Mouse (Mus musculus) 3T3-L1 (cell line): Measurements from ENCODE around the gene Adprh.

ENCODE experiments used
- DNase-seq: peaks from one replicate; pipeline ENCODE4 v3.0.0-alpha.2; 2015; ENCODE audit warnings: low read depth, low spot score

Gene Adprh

GRCm38 (mm10) chr16:38399076-38399475, 53.4 kb downstream of the Adprh start:
- no peak for DNase-seq

DNA sequence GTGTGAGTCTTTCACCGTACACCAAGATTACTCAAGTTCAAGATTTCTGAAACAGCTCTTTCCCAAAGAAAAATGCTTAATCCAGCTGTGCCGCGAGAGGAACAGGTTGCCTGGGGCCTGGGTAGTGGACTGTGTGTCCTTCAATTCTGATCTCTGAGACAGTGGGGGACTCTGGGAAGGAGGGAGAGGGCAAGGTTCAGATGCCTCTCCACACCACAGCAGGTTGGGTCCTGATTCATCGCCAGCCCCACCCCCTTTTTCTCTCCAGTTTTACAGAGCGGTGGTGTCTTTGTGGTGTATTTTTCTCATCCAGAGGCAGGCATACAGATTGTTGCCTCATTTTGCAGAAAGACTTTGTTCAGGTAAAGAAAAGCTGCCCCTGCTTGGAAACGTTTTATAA, 54.2 kb downstream of the Adprh start:
- DNase-seq = no peak

GRCm38 (mm10) chr16:38396155-38396554, 56.3 kb downstream of the Adprh start:
- peak; percentile 97 for DNase-seq

DNA sequence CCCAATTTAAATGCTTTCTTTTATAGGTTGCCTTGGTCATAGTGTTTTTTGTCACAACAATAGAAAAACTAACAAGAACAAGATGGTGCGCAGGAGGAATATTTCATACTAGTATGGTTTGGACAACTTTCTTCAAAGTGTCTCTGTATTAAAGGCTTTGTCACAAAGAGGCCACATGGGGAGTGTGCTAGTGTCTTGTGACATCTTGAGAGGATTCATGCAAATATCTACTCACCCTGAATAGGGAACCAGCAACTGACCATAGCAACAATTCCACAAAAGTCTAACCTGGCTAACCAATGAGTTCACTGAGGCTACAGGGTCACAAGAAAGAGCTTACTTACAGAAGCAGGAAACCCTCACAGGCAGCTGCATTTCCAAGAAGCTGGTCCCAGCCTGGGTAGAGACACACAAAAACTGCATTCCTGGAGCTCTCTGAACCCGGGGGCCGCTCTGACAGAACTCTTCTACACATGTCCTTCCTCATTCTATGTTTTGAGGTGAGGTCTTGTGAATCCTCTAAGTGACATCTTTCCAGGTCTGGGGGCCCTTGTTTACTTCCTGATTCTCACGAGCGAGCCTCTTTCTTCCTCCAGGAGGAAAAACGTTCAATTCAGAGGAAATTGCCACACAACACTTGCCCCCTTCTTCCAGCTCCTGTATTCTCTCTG, 57.3 kb downstream of the Adprh start:
- peak; percentile 20 for DNase-seq

DNA sequence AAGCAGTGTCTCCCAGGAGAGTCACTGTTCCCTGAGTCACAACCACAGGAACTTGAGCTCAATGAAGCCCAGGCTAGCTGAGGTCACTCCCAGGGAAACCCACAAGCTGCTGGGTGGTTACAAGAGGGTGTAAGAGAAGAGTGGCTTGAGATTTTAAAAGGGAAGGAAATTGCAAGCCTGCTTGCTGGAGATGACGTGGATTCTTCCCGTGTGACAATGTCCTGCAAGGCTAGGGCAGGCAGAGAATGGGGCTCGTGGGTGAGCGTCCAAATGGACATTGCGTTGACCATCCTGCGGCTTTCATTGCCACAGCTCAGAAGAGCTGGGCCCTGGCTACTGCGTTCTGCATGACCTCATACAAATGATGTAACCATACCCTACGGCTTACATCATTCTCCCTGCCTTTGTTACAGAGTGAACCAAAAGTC, 58.3 kb downstream of the Adprh start:
- peak; percentile 92 for DNase-seq
